19 mouse cellular contexts compared by ENCODE assay signal in the genomic region with DNA sequence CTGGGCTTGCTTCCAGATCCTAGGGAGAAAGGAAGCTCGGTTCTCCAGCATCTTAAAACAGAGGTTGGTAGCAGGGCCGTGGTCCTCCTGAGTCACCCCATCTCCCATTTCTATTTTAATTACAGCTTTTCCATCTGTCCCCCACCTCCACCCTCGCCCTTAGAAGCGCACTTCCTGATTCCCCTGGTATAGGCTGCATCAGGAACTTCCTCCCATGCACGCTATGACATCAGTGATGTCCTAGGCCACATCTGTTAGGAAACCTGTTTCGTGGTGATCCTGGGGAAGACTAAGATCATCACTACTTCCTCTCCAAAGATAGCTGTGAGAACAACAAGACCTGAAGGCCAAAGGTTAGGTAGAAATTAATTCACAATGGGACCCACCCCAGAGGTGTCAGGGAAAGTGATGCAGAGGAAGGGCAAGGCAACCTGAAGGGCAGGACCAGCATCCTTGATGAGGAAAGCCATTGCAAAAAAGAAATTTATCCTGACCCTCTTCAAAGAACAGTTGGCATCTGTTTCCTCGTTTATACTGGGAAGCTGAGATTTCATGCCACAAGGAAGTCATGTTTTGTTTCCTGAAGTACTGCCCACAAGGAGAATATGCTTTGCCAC.
A peak's percentile ranks its signal among the peaks of the same experiment; 100 is the strongest.
DNase-seq lines count a peak whose midpoint lies in the region; ATAC-seq lines count a peak whose summit lies in the region.
"Had no signal": no experiment of that assay in that cellular context is flagged by ENCODE, and none has a peak within 500 bp of the region (broad histone marks: within the 10 kb centered on the region; RNA-seq: fewer than 3 reads in every experiment).

No protein-coding gene starts in this region.

- H3K4me2 ChIP-seq in heart, embryonic 15.5 days, result no peak overlapping the region
- H3K4me2 ChIP-seq in neural tube, embryonic 13.5 days, result no peak overlapping the region
- H3K4me2 ChIP-seq: forebrain, embryonic 15.5 days; hindbrain, embryonic 12.5 days; limb, embryonic 12.5 days; liver, embryonic 13.5 days; midbrain, embryonic 11.5 days had no signal

- H3K36me3 ChIP-seq in heart, embryonic 15.5 days, result no peaks in the 10 kb centered on the region
- H3K36me3 ChIP-seq in neural tube, embryonic 13.5 days, result no peaks in the 10 kb centered on the region
- H3K36me3 ChIP-seq: forebrain, embryonic 15.5 days; hindbrain, embryonic 12.5 days; limb, embryonic 12.5 days; liver, embryonic 13.5 days had no signal

- 73% methylated on average over 7 of the region's 7 CpGs for WGBS in heart, embryonic 15.5 days
- WGBS in neural tube, embryonic 13.5 days, result 77% methylated on average over 7 of the region's 7 CpGs

- H3K4me1 ChIP-seq in heart, embryonic 15.5 days (replicated peaks), result peaks cover 33% of the 10 kb centered on the region
- H3K4me1 ChIP-seq in neural tube, embryonic 13.5 days (replicated peaks), result peaks cover 23% of the 10 kb centered on the region; the same call in 1 of the 2 replicates
- H3K4me1 ChIP-seq: liver, embryonic 13.5 days had no signal

- 0 out of 2 replicates have a peak overlapping the region, but pooled peaks have one; percentile 36 for H3K27ac ChIP-seq in heart, embryonic 15.5 days
- 0 out of 2 replicates have a peak overlapping the region, but pooled peaks have one; percentile 14 for H3K27ac ChIP-seq in neural tube, embryonic 13.5 days (replicated peaks)
- H3K27ac ChIP-seq: forebrain, embryonic 15.5 days; hindbrain, embryonic 12.5 days; limb, embryonic 12.5 days; liver, embryonic 13.5 days had no signal

- H3K9me3 ChIP-seq in heart, embryonic 15.5 days (replicated peaks), result no peaks in the 10 kb centered on the region
- no peaks in the 10 kb centered on the region for H3K9me3 ChIP-seq in neural tube, embryonic 13.5 days
- H3K9me3 ChIP-seq: forebrain, embryonic 15.5 days; hindbrain, embryonic 12.5 days; limb, embryonic 12.5 days; liver, embryonic 13.5 days had no signal

- peak; percentile 35 for DNase-seq in adrenal gland, adult 2 months
- DNase-seq in adrenal gland, postnatal 4 days (ENCODE audit: low spot score in 2 of 2), result no peak
- no peak for DNase-seq in heart, postnatal 4 days
- DNase-seq in neural tube, embryonic 10.5 days (ENCODE audit: extremely low spot score, low spot score), result no peak
- no peak for DNase-seq in layer of hippocampus, adult 9-10 months (ENCODE audit: low spot score)
- DNase-seq: cerebellum, adult 11-12 months; cerebellum, postnatal 14 days; gastrocnemius, postnatal 25 days; layer of hippocampus, adult 9-11 months; liver, embryonic 13.5 days; thymus, postnatal 25 days had no signal

- no peak for ATAC-seq in heart, embryonic 15.5 days (replicated peaks; ENCODE audit: insufficient number of reproducible peaks, insufficient read depth, low FRiP score, low read depth)
- ATAC-seq in neural tube, embryonic 13.5 days (ENCODE audit: low read depth), result no peak
- ATAC-seq: activated CD4-positive, CD25-positive, alpha-beta regulatory T cell, adult 4 months; CD4-positive, CD25-positive, alpha-beta regulatory T cell, adult 4 months; forebrain, embryonic 15.5 days had no signal

- no peak overlapping the region for H3K9ac ChIP-seq in heart, embryonic 15.5 days
- no peak overlapping the region for H3K9ac ChIP-seq in neural tube, embryonic 13.5 days
- H3K9ac ChIP-seq: forebrain, embryonic 15.5 days; hindbrain, embryonic 12.5 days; limb, embryonic 12.5 days; liver, embryonic 13.5 days had no signal

- H3K27me3 ChIP-seq in heart, embryonic 15.5 days, result no peaks in the 10 kb centered on the region
- no peaks in the 10 kb centered on the region for H3K27me3 ChIP-seq in neural tube, embryonic 13.5 days
- H3K27me3 ChIP-seq: forebrain, embryonic 15.5 days; hindbrain, embryonic 12.5 days; limb, embryonic 12.5 days; liver, embryonic 13.5 days had no signal

- H3K4me3 ChIP-seq in heart, embryonic 15.5 days, result no peak overlapping the region
- H3K4me3 ChIP-seq in neural tube, embryonic 13.5 days, result no peak overlapping the region
- H3K4me3 ChIP-seq: forebrain, embryonic 15.5 days; hindbrain, embryonic 12.5 days; limb, embryonic 12.5 days; liver, embryonic 13.5 days had no signal
